Mouse (Mus musculus): ENCODE data around the gene Gm14180.
"Not testable (repeated sequence)": the region's sequence is repeated elsewhere in the genome, so short reads cannot be mapped to it uniquely, and the experiment has no call there.

Gene Gm14180

GRCm38 (mm10) chr11:99734190-99734589 is at the start of gene Gm14180:
Gene Gm14180, minus strand, starts transcription at chr11:99734290.
- no peak for DNase-seq (ENCODE audit: low spot score in 2 of 2)

- no peak for DNase-seq (ENCODE audit: low spot score in 2 of 2)
Observed at GRCm38 (mm10) chr11:99780604-99781003, 46.5 kb upstream of the Gm14180 start, which contains the start of gene Krtap4-8. Gene Krtap4-8, minus strand, starts transcription at chr11:99780704.

GRCm38 (mm10) chr11:99778401-99778800 is 44.3 kb upstream of the Gm14180 start:
- DNase-seq (ENCODE audit: low spot score in 2 of 2), result no peak

- not testable (repeated sequence) for DNase-seq (ENCODE audit: low spot score in 2 of 2)
Observed at GRCm38 (mm10) chr11:99772813-99773212, 38.7 kb upstream of the Gm14180 start, which contains the start of gene Gm11595. Gene Gm11595, minus strand, starts transcription at chr11:99772913.

GRCm38 (mm10) chr11:99768410-99768809 is 34.3 kb upstream of the Gm14180 start:
- DNase-seq (ENCODE audit: low spot score in 2 of 2), result no peak

GRCm38 (mm10) chr11:99758877-99759276 is 24.8 kb upstream of the Gm14180 start:
- DNase-seq (ENCODE audit: low spot score in 2 of 2), result no peak

- no peak for DNase-seq (ENCODE audit: low spot score in 2 of 2)
Observed at GRCm38 (mm10) chr11:99743985-99744384, 9.9 kb upstream of the Gm14180 start.

GRCm38 (mm10) chr11:99724061-99724460 is 10.0 kb downstream of the Gm14180 start:
- no peak for DNase-seq (ENCODE audit: low spot score in 2 of 2)

GRCm38 (mm10) chr11:99718759-99719158 is 15.3 kb downstream of the Gm14180 start:
- DNase-seq (ENCODE audit: low spot score in 2 of 2), result no peak

- no peak for DNase-seq (ENCODE audit: low spot score in 2 of 2)
Observed at GRCm38 (mm10) chr11:99690463-99690862, 43.6 kb downstream of the Gm14180 start, which contains the start of gene Gm14190. Gene Gm14190, minus strand, starts transcription at chr11:99690740.

- DNase-seq (ENCODE audit: low spot score in 2 of 2), result not testable (repeated sequence)
Observed at GRCm38 (mm10) chr11:99685235-99685634, 48.9 kb downstream of the Gm14180 start.

Measured in left cerebral cortex, adult 9 months (tissue).